Mouse (Mus musculus) bone marrow, adult 2 months (tissue): ENCODE measurements around the gene Stxbp6.

Experiments
- CTCF ChIP-seq: fragments of 200-500 bp; IDR thresholded peaks from 2 replicates; pipeline ENCODE4 v1.5.1; 2011; ENCODE audit warnings: low read length, control low read depth; ENCODE audit not compliant: control insufficient read depth, insufficient read depth
- POLR2A ChIP-seq: fragments of 200-500 bp; IDR thresholded peaks from 2 replicates; pipeline ENCODE4 v1.6.1; 2011; ENCODE audit warnings: low read depth, mild to moderate bottlenecking, control low read depth, low read length, borderline replicate concordance; ENCODE audit not compliant: control insufficient read depth

DNA sequence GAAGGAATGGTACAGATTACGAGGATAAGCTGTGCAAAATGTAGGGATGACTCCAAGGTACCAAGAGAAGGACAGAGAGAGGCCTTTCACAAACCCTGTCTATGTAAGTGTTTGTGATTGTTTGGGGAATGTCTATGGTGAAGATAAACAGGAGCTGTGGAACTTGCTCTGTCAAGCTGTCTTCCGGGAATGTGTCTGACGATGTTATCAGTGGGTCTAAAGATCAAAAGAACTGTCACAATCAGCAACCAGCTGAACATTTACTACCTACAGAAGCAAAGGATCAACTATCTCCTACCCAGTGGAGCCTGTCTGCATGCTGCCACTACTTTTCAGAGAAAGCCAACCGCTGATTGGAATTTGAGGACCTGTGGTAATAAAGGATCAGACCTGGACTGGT is 152.3 kb downstream of the Stxbp6 start:
- no peak for TF ChIP-seq POLR2A
- no peak for TF ChIP-seq CTCF
